Mouse (Mus musculus): ENCODE data around the gene Hoxb9. TPM values are rescaled to one million over a fixed set of nuclear protein-coding genes. Genes with fewer than 3 reads are reported as not detected.

The Hoxb9 gene
- total RNA-seq, 1 experiment, result 3.3 TPM

DNA sequence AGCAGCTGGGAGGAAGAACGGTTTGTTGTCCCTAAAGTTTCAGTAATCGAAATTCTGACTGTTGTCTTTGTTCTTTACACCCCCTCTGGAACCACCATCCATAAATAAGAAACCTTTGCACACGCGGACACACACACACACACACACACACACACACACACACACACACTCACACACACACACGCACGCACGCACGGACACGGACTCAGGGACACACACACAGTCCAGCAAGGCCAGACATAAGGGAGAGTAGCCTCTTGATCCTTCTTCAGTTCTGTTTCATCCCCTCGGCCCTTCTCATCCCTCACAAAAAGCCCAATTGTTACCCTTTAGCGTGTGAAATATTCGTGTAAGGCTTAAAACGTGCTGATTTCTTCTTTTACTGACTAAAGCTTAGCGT, 7.1 kb downstream of the Hoxb9 start:
- H3K9ac ChIP-seq (ENCODE audit: insufficient read depth, low read depth, low read length, poor library complexity, severe bottlenecking), result no peak overlapping the region
- DNase-seq (ENCODE audit: low read depth, low spot score), result no peak
- H3K4me1 ChIP-seq (ENCODE audit: control insufficient read depth in 2 of 2, insufficient read depth in 2 of 2, low read length in 2 of 2, poor library complexity in 1 of 2), result no peaks in the 10 kb centered on the region; a peak in 1 of 4 replicates
- H3K36me3 ChIP-seq (ENCODE audit: control insufficient read depth, insufficient read depth, low read length, poor library complexity, severe bottlenecking), result no peaks in the 10 kb centered on the region
- H3K9me3 ChIP-seq (ENCODE audit: control insufficient read depth, insufficient read depth, low read depth, low read length), result no peaks in the 10 kb centered on the region
- no peak for TF ChIP-seq ZNF384 (IDR thresholded peaks at IDR 0.05; ENCODE audit: low read depth, low read length)
- no peak for TF ChIP-seq HCFC1 (IDR thresholded peaks at IDR 0.05; ENCODE audit: borderline replicate concordance, insufficient read depth, low read length)
- no peak for TF ChIP-seq ZC3H11A (IDR thresholded peaks at IDR 0.05; ENCODE audit: borderline replicate concordance, low read depth, low read length)
- no peak for TF ChIP-seq CHD2 (IDR thresholded peaks at IDR 0.05; ENCODE audit: low read depth, low read length)
- no peak for TF ChIP-seq MAFK (IDR thresholded peaks at IDR 0.05; ENCODE audit: insufficient read depth, low read depth, low read length)
- no peak overlapping the region for H3K27ac ChIP-seq (ENCODE audit: insufficient read depth, low read depth, low read length, poor library complexity, severe bottlenecking)
- no peak overlapping the region for H3K4me3 ChIP-seq (ENCODE audit: insufficient read depth in 1 of 2, low read depth in 1 of 2, low read length in 2 of 2, poor library complexity in 1 of 2, severe bottlenecking in 1 of 2)
- in situ Hi-C loops (cut with MboI; ENCODE audit: low sequenced_read_pairs in 2 of 2, unreplicated experiment in 2 of 2), result loop anchor here in 1 of 2 experiments (25.0 kb wide), 1 partner anchor 584 kb away; no protein-coding TSS in a partner anchor

DNA sequence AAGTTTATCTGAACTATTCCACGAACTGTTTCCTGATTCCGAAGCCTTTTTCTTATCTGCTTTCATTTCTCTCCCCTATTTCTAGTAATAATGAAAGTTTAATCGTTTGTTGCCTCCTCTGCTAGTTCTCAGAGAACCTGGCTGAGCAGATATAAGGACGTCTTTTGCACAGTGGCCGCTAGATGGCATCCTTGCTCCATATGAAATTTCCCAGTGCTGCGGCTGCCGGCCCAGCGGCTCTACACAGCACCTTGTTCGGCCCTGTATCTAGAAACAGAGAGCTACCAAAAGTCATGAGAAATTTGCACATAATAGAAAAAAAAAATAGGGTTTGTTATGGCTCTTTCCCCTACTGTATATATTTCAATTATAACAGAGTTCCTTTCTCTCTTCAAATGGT, 7.5 kb downstream of the Hoxb9 start:
- Histone ChIP-seq H3K9me3 (ENCODE audit: control insufficient read depth, insufficient read depth, low read depth, low read length) (no peaks in the 10 kb centered on the region), H3K4me3 (ENCODE audit: insufficient read depth in 1 of 2, low read depth in 1 of 2, low read length in 2 of 2, poor library complexity in 1 of 2, severe bottlenecking in 1 of 2) (no peak overlapping the region), H3K9ac (ENCODE audit: insufficient read depth, low read depth, low read length, poor library complexity, severe bottlenecking) (no peak overlapping the region), H3K4me1 (ENCODE audit: control insufficient read depth in 2 of 2, insufficient read depth in 2 of 2, low read length in 2 of 2, poor library complexity in 1 of 2) (no peaks in the 10 kb centered on the region; a peak in 1 of 4 replicates), H3K36me3 (ENCODE audit: control insufficient read depth, insufficient read depth, low read length, poor library complexity, severe bottlenecking) (no peaks in the 10 kb centered on the region), H3K27ac (ENCODE audit: insufficient read depth, low read depth, low read length, poor library complexity, severe bottlenecking) (no peak overlapping the region)
- DNase-seq (ENCODE audit: low read depth, low spot score), result peak; percentile 85
- in situ Hi-C loops (cut with MboI; ENCODE audit: low sequenced_read_pairs in 2 of 2, unreplicated experiment in 2 of 2), result loop anchor here in 1 of 2 experiments (25.0 kb wide), 1 partner anchor 584 kb away; no protein-coding TSS in a partner anchor
- TF ChIP-seq ZC3H11A (IDR thresholded peaks at IDR 0.05; ENCODE audit: borderline replicate concordance, low read depth, low read length) (no peak), CHD2 (IDR thresholded peaks at IDR 0.05; ENCODE audit: low read depth, low read length) (no peak), HCFC1 (IDR thresholded peaks at IDR 0.05; ENCODE audit: borderline replicate concordance, insufficient read depth, low read length) (no peak)

DNA sequence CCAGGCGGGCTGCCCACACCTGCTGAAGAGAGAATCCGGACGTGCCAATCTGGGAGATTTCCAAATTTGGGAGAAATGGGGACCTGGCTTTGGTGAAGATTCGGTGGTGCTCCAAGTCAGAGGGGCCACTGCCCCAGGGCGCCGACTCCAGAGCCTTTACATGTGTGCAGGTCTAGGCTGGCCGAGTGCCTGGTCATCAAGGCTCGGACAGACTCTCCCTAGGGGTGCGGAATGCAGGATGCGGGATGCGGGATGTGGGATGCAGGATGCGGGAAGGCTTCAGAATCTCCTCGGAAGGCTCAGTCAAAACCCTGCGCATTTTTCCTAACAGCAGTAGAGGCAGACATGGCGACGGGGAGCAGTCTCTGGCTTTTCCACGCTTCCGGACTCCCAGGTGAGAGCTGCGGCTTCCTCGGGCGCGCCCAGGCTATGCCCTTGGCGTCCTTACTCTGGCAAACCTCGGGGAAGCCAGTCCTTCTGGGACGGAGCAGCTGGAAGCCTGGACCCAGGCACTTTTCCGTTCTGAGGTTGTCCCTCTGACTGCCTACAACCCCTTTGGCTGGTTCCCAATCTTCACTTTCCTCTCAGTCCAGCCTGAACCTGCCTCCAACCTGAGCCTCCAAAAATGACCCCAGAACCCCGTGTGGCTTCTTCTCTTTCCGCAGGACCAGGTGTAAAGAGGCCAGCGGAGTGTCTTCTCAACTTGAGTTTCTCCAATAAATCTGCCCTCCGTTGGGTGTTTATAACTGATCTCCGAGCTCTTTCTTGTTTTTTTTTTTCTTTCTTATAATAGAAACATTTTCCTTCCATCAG, 8.4 kb downstream of the Hoxb9 start:
- in situ Hi-C loops (cut with MboI; ENCODE audit: low sequenced_read_pairs in 2 of 2, unreplicated experiment in 2 of 2), result loop anchor here (5.0 to 25.0 kb wide), 3 partner anchors 48 to 583 kb away; no protein-coding TSS in a partner anchor
- H3K4me1 ChIP-seq (ENCODE audit: control insufficient read depth in 2 of 2, insufficient read depth in 2 of 2, low read length in 2 of 2, poor library complexity in 1 of 2), result peaks cover 0 to 4% of the 10 kb centered on the region in 2 experiments; a peak in 1 of 4 replicates

DNA sequence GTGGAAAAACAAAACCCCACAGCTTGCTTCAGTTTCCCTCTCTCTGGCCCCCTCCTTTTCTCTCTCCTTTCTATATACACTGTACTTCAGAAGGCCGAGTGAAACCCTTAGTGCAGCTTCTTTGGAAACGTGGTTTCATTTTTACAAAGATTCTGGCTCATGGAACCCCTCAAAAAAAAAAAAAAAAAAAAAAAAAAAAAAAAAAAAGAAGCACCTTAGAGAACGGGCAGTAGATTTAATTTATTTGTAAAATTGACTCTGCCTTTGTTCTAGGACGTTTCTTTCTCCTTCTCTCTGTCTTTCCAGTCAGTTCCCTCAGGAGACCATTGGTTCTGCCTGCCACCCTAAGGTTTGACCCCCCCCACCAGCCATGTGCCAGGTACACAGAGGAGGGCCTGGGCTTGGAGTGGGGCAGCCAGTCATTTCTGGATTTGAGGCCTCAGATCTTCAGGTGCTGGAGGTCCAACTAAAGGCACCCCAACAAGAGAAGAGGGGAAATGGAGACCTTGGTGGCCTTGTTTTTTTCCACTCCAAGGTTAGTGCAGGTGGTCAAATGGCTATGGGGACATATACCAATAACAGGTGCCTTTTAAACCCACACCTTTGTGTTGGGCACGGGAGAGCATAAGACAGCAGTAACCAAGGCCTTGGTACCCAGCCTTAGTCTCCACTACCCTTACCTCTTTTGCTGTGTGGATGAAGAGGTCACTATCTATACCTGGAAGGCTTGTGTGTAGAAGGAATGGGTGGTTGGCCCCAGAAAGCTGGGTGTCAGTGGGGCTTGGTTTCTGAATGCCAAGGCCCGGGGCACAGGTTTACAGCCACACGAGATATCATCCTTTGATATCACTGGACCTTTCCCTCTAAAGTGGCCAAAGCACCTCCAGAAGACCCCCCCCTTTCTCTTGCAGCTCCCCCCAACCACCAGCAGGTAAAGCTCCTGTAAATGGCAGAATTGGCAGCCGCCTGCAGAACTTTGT, 9.4 kb downstream of the Hoxb9 start:
- no peak for DNase-seq (ENCODE audit: low read depth, low spot score)
- Histone ChIP-seq H3K9me3 (ENCODE audit: control insufficient read depth, insufficient read depth, low read depth, low read length) (no peaks in the 10 kb centered on the region), H3K27ac (ENCODE audit: insufficient read depth, low read depth, low read length, poor library complexity, severe bottlenecking) (no peak overlapping the region), H3K4me1 (ENCODE audit: control insufficient read depth in 2 of 2, insufficient read depth in 2 of 2, low read length in 2 of 2, poor library complexity in 1 of 2) (peaks cover 0 to 4% of the 10 kb centered on the region in 2 experiments; a peak in 1 of 4 replicates), H3K4me3 (ENCODE audit: insufficient read depth in 1 of 2, low read depth in 1 of 2, low read length in 2 of 2, poor library complexity in 1 of 2, severe bottlenecking in 1 of 2) (no peak overlapping the region), H3K36me3 (ENCODE audit: control insufficient read depth, insufficient read depth, low read length, poor library complexity, severe bottlenecking) (no peaks in the 10 kb centered on the region), H3K9ac (ENCODE audit: insufficient read depth, low read depth, low read length, poor library complexity, severe bottlenecking) (no peak overlapping the region)
- no peak for TF ChIP-seq MAFK (IDR thresholded peaks at IDR 0.05; ENCODE audit: insufficient read depth, low read depth, low read length)
- TF ChIP-seq ZNF384 (IDR thresholded peaks at IDR 0.05; ENCODE audit: low read depth, low read length), result peak; percentile 75
- in situ Hi-C loops (cut with MboI; ENCODE audit: low sequenced_read_pairs in 2 of 2, unreplicated experiment in 2 of 2), result loop anchor here (5.0 to 25.0 kb wide), 3 partner anchors 47 to 582 kb away; no protein-coding TSS in a partner anchor

More for the DNA sequence above, 8.4 kb downstream of the Hoxb9 start:
- Histone ChIP-seq H3K9me3 (ENCODE audit: control insufficient read depth, insufficient read depth, low read depth, low read length) (no peaks in the 10 kb centered on the region), H3K27ac (ENCODE audit: insufficient read depth, low read depth, low read length, poor library complexity, severe bottlenecking) (no peak overlapping the region), H3K36me3 (ENCODE audit: control insufficient read depth, insufficient read depth, low read length, poor library complexity, severe bottlenecking) (no peaks in the 10 kb centered on the region), H3K9ac (ENCODE audit: insufficient read depth, low read depth, low read length, poor library complexity, severe bottlenecking) (no peak overlapping the region), H3K4me3 (ENCODE audit: insufficient read depth in 1 of 2, low read depth in 1 of 2, low read length in 2 of 2, poor library complexity in 1 of 2, severe bottlenecking in 1 of 2) (no peak overlapping the region)
- no peak for DNase-seq (ENCODE audit: low read depth, low spot score)
- TF ChIP-seq HCFC1 (IDR thresholded peaks at IDR 0.05; ENCODE audit: borderline replicate concordance, insufficient read depth, low read length) (no peak), CHD2 (IDR thresholded peaks at IDR 0.05; ENCODE audit: low read depth, low read length) (no peak), ZC3H11A (IDR thresholded peaks at IDR 0.05; ENCODE audit: borderline replicate concordance, low read depth, low read length) (no peak), ZNF384 (IDR thresholded peaks at IDR 0.05; ENCODE audit: low read depth, low read length) (no peak), MAFK (IDR thresholded peaks at IDR 0.05; ENCODE audit: insufficient read depth, low read depth, low read length) (no peak)

Data from ES-E14 (cell line).